Mouse (Mus musculus): Measurements from ENCODE around the gene Tbx2.

The Tbx2 gene

GRCm38 (mm10) chr11:85889056-85889729 lies 56.8 kb downstream of the Tbx2 start:
- DNase-seq: no peak

- DNase-seq: no peak
Measured at GRCm38 (mm10) chr11:85889730-85890562, 57.6 kb downstream of the Tbx2 start.

- DNase-seq: no peak
Measured at GRCm38 (mm10) chr11:85890563-85890845, 58.2 kb downstream of the Tbx2 start.

- no peak for DNase-seq
Measured at GRCm38 (mm10) chr11:85891010-85891691, 58.8 kb downstream of the Tbx2 start.
